Mouse (Mus musculus) lung, embryonic 16.5 days (tissue): Measurements from ENCODE around the gene Slc35f4. TPM values are rescaled to one million over a fixed set of nuclear protein-coding genes. Genes with fewer than 3 reads are reported as not detected.

Experiments
- ATAC-seq: fragments of 200-750 bp; cut with Nextera tagmentation; 2 replicates; pipeline ENCODE4 v1.8.0; 2017; ENCODE audit warnings: low read depth, mild to moderate bottlenecking, moderate library complexity
- H3K27ac ChIP-seq: fragments of 300-500 bp; sonication (generic); 2 replicates; pipeline ENCODE4 v1.5.1; 2014; ENCODE audit warnings: mild to moderate bottlenecking, control low read depth, low read length
- H3K27me3 ChIP-seq: fragments of 300-500 bp; sonication (generic); 2 replicates; pipeline ENCODE4 v1.6.1; 2014; ENCODE audit warnings: low read depth, low read length, mixed read lengths; ENCODE audit not compliant: control insufficient read depth, insufficient read depth
- H3K36me3 ChIP-seq: fragments of 300-500 bp; sonication (generic); 2 replicates; pipeline ENCODE4 v1.6.1; 2014; ENCODE audit warnings: low read length; ENCODE audit not compliant: control insufficient read depth, insufficient read depth
- H3K4me1 ChIP-seq: fragments of 300-500 bp; sonication (generic); replicated peaks from 2 replicates; pipeline ENCODE4 v1.6.1; 2014; ENCODE audit warnings: low read length, mixed read lengths; ENCODE audit not compliant: control insufficient read depth, insufficient read depth
- H3K4me2 ChIP-seq: fragments of 300-500 bp; sonication (generic); 2 replicates; pipeline ENCODE4 v1.6.1; 2014; ENCODE audit warnings: low read depth, low read length, control low read depth
- H3K4me3 ChIP-seq: fragments of 300-500 bp; sonication (generic); 2 replicates; pipeline ENCODE4 v1.5.1; 2014; ENCODE audit warnings: mild to moderate bottlenecking, low read length, control low read depth
- H3K9ac ChIP-seq: fragments of 300-500 bp; sonication (generic); 2 replicates; pipeline ENCODE4 v1.6.1; 2014; ENCODE audit warnings: low read length, control low read depth
- H3K9me3 ChIP-seq: fragments of 300-500 bp; sonication (generic); 2 replicates; pipeline ENCODE4 v1.6.1; 2016; ENCODE audit warnings: low read length; ENCODE audit not compliant: control insufficient read depth
- WGBS: fragments of 180-500 bp; shearing (Covaris S2); extraction: QIAGEN DNeasy Blood & Tissue Kit; methylation state at CpG from one replicate; pipeline ENCODE4 v1.1.7; 2014; 5-methylcytosine and 5-hydroxymethylcytosine counted together
- polyA plus RNA-seq: library from polyadenylated mRNA; unstranded; fragments of >200 nt; fragmentation: Nextera tagmentation; extraction: Ambion mirVana; gene quantifications from 2 replicates; pipeline ENCODE4 v1.2.1, GENCODE M21; 2015

The Slc35f4 gene
- polyA plus RNA-seq, 1 experiment from 2014 or later: not detected

DNA sequence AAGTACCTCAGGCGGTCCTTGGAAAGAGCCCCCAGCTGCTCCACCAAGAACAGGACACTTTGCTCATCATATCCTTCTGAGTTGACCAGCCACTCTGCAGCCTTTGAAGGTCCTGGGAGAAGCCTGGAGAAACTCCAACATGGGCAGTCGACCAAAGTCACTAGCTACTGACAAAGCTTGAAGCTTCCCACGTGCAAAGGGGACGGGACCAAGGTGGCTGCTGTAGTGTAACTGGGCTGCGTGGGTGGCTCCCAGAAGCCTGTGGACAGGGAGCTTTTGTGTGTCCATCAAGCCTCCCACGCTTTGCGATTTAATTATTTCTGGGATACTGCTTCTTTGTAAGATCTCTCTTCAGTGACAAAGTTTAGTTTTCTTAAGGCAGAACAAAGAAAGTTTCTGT lies 211.9 kb downstream of the Slc35f4 start:
- no peak overlapping the region for H3K4me2 ChIP-seq
- no peak overlapping the region for H3K9ac ChIP-seq
- H3K27me3 ChIP-seq: no peaks in the 10 kb centered on the region
- H3K9me3 ChIP-seq: no peaks in the 10 kb centered on the region
- ATAC-seq: no peak
- 59% methylated on average over 7 of the region's 7 CpGs for WGBS
- H3K4me1 ChIP-seq: no peaks in the 10 kb centered on the region; the same call in 1 of the 2 replicates
- no peak overlapping the region for H3K27ac ChIP-seq
- H3K36me3 ChIP-seq: no peaks in the 10 kb centered on the region
- H3K4me3 ChIP-seq: no peak overlapping the region

DNA sequence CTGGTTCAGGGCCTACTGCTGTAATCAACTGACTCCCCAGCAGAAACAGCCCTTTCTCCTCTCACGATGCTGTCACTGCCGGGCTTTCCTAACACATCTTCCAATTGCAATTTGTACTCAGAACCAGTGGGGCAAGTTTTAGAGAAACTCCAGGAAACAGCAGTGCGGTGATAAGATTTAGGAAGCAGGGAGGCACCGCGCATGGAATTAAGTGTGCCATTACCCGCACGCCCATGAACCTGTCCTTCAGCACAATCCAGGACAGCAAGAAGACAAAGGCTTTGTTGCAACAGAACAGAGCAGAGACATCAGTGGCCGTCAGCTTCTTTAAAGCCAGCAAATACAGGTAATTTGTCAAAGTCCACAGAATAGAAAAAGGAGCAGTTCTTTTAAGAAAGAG lies 212.5 kb downstream of the Slc35f4 start:
- Histone ChIP-seq H3K4me3 (no peak overlapping the region), H3K4me1 (no peaks in the 10 kb centered on the region; the same call in 1 of the 2 replicates), H3K4me2 (no peak overlapping the region), H3K27ac (no peak overlapping the region), H3K9me3 (no peaks in the 10 kb centered on the region), H3K36me3 (no peaks in the 10 kb centered on the region), H3K27me3 (no peaks in the 10 kb centered on the region), H3K9ac (no peak overlapping the region)
- no peak for ATAC-seq
- 48% methylated on average over 8 of the region's 8 CpGs for WGBS

DNA sequence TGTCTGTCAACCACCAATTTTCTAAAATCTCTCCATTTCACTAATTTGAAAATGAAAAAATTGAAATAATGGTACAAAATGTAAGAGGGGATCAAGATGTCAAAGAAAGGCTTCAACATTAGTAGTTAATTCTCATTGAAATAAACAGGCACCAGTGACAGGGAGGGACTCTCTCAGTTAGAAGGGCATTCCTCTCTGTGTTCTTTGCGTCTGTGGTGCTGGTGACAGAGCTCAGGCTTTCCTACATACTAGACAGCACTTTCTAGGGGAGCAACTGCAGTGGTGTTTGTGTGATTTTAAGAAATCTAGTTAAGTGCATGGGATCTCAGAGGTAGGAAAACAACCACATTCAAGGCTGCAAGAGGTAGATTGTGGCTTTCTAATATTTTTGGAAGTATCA lies 214.3 kb downstream of the Slc35f4 start:
- Histone ChIP-seq H3K27me3 (no peaks in the 10 kb centered on the region), H3K9ac (no peak overlapping the region), H3K4me3 (no peak overlapping the region), H3K4me1 (no peaks in the 10 kb centered on the region; the same call in 1 of the 2 replicates), H3K4me2 (no peak overlapping the region), H3K27ac (no peak overlapping the region), H3K36me3 (no peaks in the 10 kb centered on the region), H3K9me3 (no peaks in the 10 kb centered on the region)
- 52% methylated on average over 1 of the region's 1 CpGs for WGBS
- ATAC-seq: no peak

DNA sequence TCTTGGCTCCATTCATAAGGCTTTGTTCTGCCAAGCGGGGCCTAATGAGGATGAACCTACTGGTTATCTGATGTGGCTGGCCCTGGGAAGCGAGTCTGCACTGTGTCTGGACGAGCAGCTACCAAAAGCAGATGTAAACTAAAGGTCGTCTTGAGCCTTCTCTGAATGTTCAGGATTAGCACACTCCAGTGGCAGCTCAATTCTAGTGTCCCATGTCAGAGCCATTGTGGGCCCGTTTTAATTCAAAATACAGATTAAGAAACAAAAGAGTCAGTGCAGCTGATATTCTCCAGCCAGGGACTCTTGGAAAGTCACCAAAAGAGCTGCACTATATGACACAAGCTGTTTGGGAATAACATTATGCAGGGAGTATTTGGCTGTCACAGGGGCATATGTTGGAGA lies 214.8 kb downstream of the Slc35f4 start:
- Histone ChIP-seq H3K4me2 (no peak overlapping the region), H3K4me3 (no peak overlapping the region), H3K27ac (no peak overlapping the region), H3K4me1 (no peaks in the 10 kb centered on the region; the same call in 1 of the 2 replicates), H3K36me3 (no peaks in the 10 kb centered on the region), H3K9me3 (no peaks in the 10 kb centered on the region), H3K27me3 (no peaks in the 10 kb centered on the region), H3K9ac (no peak overlapping the region)
- ATAC-seq: no peak
- WGBS: 37% methylated on average over 5 of the region's 5 CpGs

DNA sequence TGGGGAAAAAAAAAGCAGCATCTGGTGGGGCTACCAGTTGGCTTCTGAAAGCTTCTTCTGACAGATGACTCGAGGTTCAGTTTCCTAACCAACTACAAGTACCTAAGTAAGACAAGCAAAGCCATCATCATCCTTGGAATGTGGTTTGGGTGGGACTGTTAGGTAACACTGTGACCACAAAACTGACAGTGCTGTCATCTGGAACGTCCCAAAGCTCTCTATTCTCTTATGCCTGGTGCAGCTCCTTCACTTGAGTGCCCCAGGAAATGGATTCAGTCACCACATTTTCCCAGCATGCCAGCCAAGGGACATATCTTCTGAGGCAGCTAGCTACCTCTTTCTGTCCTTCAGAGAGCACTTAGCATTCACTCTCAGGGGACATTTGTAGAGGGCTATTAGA lies 216.2 kb downstream of the Slc35f4 start:
- no peaks in the 10 kb centered on the region for H3K27me3 ChIP-seq
- ATAC-seq: no peak
- H3K9me3 ChIP-seq: no peaks in the 10 kb centered on the region
- WGBS: 69% methylated on average over 2 of the region's 2 CpGs
- no peak overlapping the region for H3K4me2 ChIP-seq
- no peak overlapping the region for H3K9ac ChIP-seq
- H3K36me3 ChIP-seq: no peaks in the 10 kb centered on the region
- no peak overlapping the region for H3K4me3 ChIP-seq
- H3K4me1 ChIP-seq: no peaks in the 10 kb centered on the region; the same call in 1 of the 2 replicates
- H3K27ac ChIP-seq: no peak overlapping the region

DNA sequence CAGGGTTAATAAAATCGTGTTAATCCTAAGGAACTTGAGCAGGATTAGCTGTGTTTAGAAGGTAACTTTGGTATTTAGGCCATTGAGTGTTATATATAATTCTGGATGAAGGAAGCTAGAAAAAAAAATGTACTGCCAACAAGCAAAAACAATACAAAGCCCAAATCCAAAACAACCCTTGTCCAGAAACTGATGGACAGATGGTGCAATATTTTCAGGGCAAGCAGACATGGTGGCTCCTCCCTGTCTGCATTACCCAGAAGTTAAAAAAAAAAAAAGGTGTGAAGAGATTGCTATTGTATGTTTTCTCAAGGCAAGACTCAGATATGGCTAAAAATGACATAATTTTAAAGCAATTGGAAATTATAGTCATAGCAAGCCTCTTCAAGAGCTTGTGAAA lies 217.3 kb downstream of the Slc35f4 start:
- 67% methylated on average over 1 of the region's 1 CpGs for WGBS
- Histone ChIP-seq H3K4me3 (no peak overlapping the region), H3K36me3 (no peaks in the 10 kb centered on the region), H3K9ac (no peak overlapping the region), H3K4me2 (no peak overlapping the region), H3K27ac (no peak overlapping the region), H3K27me3 (no peaks in the 10 kb centered on the region), H3K4me1 (no peaks in the 10 kb centered on the region; the same call in 1 of the 2 replicates), H3K9me3 (no peaks in the 10 kb centered on the region)
- ATAC-seq: no peak

DNA sequence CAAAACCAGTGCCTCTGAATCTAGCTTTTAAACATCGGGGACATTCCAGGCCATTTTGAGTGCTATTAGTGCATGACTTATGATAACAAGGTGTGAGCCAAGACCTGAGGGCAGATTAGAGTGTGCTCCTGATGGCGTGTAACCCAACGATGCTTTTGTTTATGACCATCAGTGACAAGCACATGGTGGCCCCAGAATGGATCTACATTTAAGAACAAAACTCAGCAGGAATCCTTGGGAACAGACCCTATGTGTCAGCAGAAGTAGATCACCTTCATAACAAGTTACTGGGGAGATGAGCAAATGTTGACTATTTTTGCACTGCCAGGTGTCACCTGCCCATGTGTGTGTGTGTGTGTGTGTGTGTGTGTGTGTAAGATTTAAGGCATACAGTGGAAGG lies 218.0 kb downstream of the Slc35f4 start:
- Histone ChIP-seq H3K27ac (no peak overlapping the region), H3K4me3 (no peak overlapping the region), H3K9ac (no peak overlapping the region), H3K4me2 (no peak overlapping the region), H3K9me3 (no peaks in the 10 kb centered on the region), H3K27me3 (no peaks in the 10 kb centered on the region), H3K36me3 (no peaks in the 10 kb centered on the region), H3K4me1 (no peaks in the 10 kb centered on the region)
- 59% methylated on average over 3 of the region's 3 CpGs for WGBS
- ATAC-seq: no peak

DNA sequence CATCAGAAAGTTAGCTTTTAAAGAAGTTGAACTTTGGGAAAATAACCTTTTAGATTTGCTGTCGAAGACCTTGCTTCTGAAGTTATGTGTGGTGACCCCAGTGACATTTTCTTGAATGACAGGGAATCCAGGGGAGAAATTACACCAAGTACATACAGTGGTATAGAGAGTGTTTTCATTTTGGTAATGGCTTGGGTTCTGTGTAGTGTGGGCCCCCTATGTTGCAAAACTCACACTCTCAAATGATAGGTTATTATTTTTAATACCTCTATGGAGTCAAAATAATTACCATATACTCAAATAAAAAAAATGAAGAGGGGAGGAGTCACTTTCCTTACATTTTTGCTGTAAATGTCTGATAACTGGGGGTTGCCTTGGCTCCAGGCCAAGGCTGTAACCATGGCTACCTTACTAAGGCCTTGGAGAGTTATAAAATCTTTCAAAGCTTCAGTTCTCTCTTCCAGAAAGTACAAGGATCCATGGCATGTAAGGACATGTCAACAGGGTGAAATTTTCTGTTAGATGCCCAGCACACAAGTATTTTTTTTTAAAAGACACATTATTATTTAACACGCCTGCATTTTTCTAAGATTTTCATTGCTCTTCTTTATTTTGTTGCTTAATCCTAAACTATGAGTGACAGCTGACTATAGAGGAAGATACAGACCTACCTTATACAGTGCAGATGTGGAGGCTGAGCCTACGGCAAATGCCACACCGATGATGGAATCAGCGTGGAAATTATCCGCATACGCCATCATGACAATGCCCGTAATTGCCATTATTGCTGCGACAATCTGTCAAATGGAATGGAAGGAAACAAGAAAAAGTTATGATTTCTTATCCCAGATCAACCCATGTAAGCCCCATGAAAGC lies 220.1 kb downstream of the Slc35f4 start:
- Histone ChIP-seq H3K36me3 (no peaks in the 10 kb centered on the region), H3K27me3 (no peaks in the 10 kb centered on the region), H3K4me2 (no peak overlapping the region), H3K27ac (no peak overlapping the region), H3K9me3 (no peaks in the 10 kb centered on the region), H3K4me1 (no peaks in the 10 kb centered on the region), H3K4me3 (no peak overlapping the region), H3K9ac (no peak overlapping the region)
- no peak for ATAC-seq
- 89% methylated on average over 9 of the region's 9 CpGs for WGBS

DNA sequence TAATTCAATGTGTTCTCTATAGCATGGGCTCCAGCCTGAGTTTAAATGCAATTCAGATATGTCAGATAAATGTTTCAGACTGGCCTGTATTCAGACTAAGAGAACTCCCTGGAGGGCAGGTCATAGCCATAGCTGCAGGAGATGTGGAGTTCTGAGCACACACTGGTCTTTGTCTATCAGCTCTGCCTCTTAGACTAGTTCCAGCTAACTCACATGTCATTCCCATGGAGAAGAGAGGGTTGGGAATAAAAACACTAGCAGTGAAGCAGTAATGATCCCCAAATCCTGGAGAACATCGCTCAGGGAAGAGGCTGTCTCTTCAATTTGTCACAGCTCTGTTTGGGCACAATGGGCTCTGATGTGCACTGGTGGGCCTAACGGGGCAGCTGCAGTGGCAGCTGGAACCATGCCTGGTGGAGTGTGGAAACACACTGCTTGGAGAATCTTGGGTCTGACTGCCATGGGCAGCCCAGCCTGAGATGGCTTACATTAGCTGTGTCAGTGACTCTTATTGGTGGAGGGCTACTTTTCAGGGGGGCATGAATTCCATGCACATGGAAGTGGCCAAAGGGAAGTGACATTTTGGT lies 223.5 kb downstream of the Slc35f4 start:
- 81% methylated on average over 2 of the region's 2 CpGs for WGBS
- no peaks in the 10 kb centered on the region for H3K4me1 ChIP-seq
- H3K27ac ChIP-seq: no peak overlapping the region

More for the DNA sequence above, 223.5 kb downstream of the Slc35f4 start:
- no peak for ATAC-seq
- Histone ChIP-seq H3K9me3 (no peaks in the 10 kb centered on the region), H3K27me3 (no peaks in the 10 kb centered on the region), H3K4me2 (no peak overlapping the region), H3K9ac (no peak overlapping the region), H3K4me3 (no peak overlapping the region), H3K36me3 (no peaks in the 10 kb centered on the region)
